Mouse (Mus musculus) lung, postnatal 25 days (tissue): Measurements from ENCODE around the gene Cep112.

ENCODE experiments used
- DNase-seq: peaks from one replicate; pipeline ENCODE4 v3.0.0; 2022; ENCODE audit warnings: low spot score

Cep112 gene

DNA sequence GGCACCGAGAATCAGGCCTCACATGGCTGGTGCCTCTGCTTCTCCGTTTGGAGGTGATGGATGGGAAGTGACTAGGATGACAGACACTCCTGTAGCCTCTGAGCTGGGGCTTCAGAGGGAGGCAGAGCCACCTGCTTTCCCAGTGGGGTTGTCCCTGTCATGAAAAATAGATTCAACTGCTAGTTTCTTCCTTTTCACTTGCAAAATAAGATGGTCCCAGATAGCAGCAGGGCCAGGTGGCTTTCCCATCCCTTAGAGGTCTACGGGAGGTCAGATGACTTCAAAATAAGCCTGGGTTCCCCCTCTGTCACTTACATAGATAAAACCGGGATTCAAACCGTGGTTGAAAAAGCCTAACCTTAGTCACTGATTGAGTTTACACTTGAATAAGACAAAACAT lies 452.5 kb downstream of the Cep112 start:
- DNase-seq: no peak

DNA sequence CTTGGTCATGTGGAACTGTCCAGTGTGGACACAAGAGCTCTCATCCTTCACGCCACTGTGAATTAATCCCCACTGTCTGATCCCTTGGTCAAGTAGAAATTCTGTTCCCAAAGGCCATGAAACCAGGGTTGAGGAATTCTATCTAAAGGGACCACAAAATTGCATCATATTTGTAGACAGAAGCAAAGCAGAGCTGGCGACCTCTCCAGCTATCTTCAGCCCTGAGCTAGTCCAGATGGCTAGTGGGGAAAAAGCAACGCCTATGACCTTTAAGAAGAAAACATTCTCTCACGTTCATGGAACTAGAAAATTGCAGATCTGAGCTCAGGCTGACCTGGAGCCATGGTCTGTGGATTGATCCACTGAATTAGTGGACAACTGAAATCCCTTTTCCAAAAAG lies 455.6 kb downstream of the Cep112 start:
- no peak for DNase-seq

DNA sequence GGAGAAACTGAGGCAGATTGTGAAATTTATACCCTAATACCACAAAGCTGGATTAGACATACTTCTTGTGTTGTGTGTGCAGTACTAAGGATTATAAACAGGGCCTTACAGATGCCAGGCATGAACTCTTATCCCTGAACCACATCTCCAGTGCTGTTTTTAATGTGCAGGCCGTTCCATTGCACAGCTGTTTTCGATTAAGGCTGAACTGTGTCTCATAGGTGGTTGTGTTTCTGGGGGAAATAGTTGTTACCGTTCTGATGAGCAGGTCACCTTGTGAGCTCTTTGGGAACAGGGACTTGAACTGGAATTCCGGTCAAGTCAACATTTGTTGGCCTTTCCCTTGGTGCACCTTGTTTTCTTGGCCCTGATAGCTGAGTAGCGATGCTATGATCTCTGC lies 456.7 kb downstream of the Cep112 start:
- no peak for DNase-seq

DNA sequence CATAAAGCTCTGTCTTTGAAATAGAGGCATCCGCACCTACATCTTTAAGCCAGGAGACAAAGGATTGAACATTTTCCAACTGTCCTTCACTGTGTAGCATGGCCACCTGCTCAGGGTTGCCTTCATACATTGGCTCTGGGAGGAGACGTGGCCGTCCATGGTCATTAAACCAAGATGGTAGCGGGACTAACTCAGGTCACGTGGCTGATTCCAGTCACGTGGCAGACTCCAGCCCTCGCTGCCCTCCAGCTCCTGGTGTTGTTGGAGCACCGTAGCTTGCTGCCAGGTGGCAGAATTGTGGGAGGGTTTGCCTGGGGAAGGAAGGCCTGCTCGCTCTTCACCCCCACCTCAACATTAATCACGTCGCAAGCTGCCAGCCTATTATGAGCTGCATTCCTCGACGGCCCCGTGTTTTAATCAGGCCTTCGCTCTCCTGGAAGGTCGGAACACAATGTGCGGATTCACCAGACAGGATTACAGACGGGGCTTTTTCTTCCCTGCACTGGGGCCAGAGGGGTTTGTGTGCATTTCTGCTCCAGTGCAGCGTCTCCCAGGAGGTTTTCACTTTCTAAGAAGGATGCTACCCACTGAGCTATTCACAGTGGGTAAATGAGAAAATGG lies 460.4 kb downstream of the Cep112 start:
- no peak for DNase-seq

DNA sequence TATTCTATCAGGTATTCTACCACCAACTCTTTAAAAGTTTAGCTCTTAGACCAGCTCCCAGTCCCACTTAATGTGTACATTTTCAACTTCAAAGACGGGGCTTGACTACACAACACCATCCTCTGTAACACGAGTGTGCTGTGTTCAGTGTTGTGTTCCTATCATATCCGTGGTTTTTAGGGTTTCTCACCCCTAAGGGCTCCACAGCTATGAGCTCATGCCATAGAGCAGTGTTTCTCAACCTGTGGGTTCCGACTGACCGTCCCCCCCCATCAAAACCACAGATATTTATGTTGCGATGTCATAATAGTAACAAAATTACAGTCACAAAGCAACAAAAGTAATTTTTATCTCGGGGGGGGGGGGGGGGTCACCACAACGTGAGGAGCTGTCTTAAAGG lies 461.1 kb downstream of the Cep112 start:
- DNase-seq: no peak

DNA sequence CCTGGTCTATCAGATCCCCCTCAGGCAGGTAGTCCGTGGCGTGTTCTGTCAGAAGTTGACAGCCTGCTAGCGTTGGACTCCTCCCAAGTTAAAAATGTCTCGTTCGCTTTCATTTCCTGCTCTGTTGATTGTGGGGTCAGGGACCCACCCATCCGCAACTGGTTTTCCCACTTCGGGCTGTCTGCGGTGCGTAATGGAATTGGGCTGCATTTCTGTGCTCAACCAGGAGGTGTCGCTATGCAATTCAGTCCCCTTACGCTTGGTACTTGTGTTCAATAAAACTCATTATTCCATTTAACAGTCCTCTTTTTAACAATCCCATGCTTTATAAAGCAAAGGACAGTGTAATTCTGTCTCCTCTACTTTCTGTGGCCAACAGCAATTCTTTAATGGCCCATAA lies 464.1 kb downstream of the Cep112 start:
- peak; percentile 52 for DNase-seq

DNA sequence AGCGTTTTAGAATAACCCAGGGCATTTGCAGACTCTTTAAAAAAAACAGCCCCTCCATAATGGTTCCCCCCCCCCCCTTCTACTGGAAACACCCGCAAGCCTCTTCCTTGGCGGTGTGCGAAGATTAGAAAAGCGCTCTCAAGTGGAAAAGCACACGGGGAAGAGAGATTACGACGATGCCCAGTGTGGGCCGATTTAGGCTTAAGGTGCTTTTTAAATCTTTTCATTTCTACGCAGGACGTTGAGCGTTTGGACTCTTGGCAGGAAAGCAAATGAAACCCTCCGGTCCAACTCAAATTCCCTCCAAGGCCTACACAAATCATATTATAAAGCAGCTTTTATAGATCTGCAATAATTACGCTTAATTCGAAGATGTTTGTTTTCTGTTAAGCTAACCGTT lies 465.6 kb downstream of the Cep112 start:
- DNase-seq: no peak

DNA sequence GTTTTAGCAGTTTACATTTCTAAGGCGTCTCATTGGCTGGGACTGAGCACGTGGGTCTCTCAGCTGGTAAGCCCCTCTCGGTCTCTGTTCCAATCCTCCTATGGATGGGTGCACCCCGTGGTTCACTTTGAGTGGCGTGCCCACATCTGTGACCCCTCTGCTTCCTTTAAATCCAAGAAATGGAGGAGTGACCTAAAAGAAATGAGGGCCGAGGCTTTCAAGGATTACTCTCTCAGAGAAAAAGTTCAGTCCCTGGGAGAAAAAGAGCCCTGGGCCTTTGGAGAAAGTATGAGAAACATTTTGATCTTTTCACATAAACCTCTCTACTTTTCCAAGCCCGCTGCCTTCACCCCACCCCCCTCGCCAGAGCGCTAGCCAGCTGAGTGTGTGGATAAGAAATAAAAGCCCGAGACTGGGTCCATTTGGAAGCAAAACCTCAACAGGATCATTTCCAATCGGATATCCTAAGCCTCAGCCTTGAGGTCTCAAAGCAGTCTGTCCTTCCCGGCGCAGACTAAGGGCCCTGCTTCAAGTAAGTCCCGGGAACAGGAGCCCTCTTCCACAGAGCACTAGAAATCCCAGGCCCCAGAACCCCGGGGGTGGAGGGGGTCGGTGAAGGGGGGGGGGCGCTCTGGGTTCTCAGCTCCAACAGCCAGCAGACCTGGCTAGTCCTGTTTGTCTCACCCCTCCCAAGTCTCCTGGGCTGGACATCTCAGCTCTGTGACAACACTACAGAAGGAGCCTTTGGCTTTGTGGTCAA lies 466.3 kb downstream of the Cep112 start:
- DNase-seq: peak; percentile 18

DNA sequence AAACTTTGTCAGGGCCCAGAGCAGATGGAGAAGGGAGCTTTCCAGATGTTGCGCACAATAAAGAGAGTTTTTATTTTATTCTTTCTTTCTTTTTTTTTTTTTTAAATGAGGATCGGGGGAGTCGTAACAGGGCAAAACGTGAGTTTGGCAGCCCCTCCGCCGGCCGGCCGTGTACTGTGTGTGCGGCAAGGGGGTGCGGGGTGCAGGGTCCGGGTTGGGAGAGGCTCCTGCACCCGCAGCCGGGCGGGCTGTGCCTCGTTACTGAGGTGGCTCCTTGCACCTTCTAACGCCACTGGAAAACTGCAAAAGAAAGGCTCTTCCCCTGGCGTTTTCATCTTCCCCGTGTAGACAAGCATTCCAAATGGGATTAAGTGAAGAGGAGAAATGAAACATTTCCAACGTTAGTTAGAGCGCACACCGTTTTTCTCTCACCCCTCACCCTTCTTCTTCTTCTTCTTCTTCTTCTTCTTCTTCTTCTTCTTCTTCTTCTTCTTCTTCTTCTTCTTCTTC lies 466.9 kb downstream of the Cep112 start:
- no peak for DNase-seq

DNA sequence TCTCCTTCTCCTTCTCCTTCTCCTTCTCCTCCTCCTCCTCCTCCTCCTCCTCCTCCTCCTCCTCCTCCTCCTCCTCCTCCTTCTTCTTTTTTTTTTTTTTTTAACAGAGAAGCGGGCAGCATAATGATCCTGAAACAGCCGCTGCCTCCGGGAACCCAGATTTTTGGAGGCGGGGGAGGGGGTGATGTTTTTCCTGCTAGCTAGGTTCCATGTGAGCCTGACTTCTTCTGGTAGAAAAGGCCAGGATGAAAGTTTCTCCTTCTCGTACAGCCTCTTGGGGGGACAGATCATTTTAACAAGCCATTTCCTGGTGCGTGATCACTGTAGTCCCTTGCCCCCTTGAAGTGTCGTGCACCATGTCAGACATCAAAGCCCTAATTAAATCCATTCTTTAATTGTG lies 467.4 kb downstream of the Cep112 start:
- DNase-seq: no peak

DNA sequence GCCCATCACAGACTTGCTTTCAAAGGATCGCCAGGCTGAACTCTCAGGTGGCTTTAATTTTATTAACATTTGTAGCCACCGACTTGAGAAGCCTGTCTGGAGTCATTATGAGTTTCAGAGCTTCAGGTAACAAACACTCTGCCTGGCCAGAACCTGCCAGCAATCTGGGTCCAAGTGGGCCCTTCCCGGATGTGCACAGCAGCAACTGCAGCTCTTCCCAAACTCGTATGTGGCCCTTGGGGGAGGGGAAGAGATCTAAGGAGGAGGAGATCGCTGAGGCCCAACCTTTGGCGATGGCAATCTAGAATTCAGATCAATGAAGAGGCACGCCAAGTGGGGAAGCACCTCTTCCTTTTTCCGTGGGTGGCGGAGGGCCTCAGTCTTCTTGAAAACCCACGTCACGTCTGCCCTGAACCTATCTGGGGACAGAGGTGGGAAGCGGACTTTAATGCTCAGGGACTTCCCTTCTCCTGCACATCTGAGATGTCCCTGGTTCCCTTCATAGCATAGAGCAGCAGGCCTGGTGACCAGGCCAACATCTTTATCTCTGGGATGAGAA lies 468.3 kb downstream of the Cep112 start:
- no peak for DNase-seq

DNA sequence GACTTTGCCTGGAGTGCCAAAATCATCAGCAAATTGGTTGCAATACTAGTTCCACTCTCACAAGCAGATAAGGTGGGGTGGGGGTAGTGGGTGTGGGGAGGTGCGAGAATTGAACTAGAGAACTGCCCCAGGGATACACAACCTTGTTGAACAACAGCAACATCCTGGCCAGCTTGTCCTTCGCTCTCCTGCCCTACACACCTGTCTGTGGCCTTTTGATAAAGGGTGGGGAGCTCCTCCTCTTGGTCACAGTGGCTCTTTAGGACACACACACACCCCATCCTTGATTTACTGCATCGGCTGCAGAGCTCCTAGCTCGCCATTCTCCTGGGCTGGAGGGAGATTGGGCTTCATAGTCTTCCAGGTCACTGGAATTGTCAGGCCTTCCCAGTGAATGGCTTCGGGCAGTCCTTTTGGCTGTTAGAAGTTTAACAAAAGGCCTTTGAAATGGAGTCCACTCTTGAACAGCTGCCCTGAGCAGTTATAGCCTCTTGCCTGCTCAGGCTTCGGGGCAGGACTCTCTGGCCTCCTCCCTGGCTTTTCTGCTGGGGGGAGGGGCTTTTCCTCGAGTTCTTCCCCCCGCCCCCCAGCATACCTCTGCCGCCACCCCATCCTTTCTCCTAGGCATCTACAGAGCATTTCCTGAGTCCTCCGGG lies 469.0 kb downstream of the Cep112 start:
- DNase-seq: no peak

DNA sequence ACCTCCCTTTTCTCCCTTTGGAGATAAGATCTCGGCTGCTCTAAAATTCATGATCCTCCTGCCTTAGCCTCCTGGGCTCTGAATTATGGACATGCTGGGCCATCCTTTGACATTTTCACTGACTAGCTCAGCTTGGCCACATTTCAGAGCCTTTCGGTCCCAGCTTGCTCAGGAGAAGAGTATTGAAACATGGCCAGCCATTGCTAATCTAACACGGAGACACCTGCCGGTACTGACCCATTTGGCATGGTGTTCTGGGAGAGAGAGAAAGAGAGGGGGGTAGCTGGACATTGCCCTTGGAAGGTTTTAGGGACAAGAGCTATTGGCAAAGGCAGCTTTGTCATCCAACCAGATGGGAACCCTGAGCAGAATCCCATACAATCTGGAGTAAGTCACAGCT lies 472.0 kb downstream of the Cep112 start:
- no peak for DNase-seq

DNA sequence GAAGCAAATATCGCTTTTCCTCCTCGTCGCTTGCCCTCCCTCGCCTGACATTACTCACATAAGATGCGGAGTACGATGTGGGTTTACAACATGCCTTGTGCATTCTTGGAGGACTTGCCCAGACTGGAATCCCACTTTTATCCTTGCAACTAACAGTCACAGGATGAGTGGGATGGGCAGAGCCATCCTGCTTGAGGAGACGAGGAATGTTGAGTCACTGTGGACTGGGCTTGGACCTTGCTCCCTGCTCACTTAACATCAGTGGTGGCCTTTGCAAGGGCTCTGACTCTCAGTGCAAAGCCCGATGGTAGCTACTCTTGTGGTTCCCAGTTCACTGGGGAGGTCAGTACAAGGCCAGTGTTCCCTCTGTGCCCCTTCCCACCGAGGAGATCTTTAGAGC lies 473.1 kb downstream of the Cep112 start:
- DNase-seq: no peak

DNA sequence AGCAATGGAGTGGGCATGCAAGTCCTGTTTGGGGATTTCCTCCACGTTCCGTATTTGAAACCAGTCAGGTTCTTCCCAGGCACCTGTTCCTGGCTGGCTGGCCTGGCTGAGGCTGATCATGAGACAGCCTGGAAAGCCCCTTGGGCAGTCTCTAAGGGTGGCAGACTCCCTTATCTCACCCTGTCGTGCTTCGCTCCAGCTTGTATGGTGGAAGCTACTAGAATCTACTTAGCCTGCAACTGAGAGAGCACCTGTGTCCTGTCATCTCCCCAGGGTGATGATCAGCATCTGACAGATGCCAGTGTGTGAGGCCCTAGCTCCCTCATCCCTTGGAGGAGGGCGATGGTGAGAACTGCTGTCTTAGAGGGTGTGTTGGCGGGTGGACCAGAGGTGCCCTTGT lies 473.5 kb downstream of the Cep112 start:
- no peak for DNase-seq

DNA sequence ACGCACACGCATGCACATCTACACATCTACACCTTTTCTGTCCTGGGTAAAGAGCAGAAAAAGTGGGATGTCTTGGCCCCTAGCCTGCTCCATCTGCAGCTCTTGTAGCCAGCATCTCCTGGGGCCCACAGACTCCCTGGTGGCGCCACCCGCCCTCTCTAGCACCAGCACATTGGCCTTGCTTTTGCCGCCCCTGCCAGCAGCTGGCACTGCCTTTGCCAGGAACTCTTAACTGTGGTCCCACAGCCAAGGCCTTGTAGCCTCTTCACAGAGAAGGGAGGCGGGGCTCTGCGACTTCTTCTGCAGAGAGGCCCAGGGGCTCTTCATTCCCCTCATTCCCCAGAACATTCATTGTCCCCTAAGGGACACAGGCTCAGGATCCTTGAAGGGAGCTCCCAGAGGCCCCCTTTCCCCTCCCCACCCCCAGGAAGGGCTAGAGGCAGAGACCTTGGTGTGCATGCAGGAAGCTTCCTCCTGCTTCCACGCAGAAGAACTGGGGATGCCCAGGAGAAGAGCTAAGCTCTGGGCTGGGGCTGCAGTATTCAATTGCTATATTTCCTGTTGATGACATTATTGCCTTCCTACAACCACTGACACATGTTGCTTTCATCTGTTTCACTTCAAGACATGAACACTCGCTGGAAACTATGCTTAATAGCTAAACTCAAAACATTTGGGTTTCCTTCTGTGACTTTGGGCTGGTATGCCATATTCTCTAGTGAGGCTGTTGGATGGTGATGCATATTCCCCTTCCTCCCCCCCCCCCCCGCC lies 475.9 kb downstream of the Cep112 start:
- DNase-seq: no peak

DNA sequence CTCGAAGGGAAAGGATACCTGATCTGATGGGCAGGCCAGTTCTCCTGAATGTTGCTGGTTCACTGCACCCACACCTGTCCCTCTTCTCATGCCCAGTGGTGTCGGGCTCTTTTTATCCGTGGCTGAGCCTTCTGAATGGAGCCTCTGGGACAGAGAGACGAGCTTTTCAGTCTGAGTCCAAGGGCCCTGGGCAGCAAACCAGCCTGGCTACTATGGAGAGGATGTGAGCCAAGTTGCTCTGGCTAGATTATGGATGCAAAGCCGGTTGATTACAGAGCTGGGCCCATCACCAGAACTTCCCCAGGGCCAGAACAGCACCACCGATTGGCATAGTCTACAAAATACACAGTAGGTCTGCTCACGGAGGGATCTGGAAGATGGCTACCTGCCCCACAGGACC lies 476.7 kb downstream of the Cep112 start:
- no peak for DNase-seq

DNA sequence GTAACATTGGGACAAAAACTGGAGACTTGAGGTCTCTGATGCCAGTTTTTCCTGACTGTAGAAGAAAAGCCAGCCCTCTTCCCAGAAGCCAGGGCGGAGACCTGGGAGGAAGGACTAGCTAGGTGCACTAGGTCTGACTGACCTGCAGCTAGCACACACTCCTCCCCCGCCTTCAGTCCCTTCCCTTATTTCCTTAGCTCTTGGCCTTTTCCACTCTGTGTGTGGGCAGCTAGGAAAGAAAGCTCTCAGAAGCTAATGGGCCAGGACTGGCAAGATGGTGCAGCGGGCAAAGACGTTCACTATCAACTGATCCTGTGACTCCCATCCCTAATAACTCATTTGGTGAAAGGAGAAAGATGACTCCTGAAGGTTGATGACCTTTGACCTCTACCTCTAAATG lies 477.3 kb downstream of the Cep112 start:
- no peak for DNase-seq

DNA sequence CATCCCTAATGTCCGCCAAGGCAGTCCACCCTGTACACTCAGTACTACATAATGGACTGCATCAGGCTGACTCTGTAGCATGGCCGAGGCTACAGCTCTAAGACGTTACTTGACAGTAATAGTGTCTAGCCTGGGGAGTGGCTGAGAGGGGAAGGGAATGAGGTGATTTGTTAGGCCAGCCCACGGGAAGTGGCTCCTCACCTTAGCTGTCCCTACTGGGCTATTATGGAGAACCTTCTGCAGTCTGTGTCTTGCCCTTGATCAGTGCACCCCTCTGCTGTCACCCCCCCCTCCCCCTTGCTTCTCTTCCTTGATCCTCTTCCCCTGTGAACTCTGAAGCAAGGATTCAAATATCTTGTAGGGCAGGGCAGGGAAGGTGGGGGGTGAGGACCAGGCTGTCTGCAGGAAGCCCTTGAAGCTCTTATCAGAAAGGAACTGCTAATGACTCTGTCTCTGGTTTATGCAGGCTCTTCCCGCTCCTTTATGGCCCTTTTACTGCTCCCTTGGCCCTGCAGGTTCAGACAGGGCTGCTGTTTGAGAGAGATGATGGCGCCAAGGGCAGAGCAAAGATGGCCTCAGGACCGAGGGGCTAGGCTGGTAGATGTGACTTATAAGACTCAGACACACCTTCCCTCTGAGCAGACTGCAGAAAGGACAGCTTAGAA lies 481.7 kb downstream of the Cep112 start:
- DNase-seq: no peak

DNA sequence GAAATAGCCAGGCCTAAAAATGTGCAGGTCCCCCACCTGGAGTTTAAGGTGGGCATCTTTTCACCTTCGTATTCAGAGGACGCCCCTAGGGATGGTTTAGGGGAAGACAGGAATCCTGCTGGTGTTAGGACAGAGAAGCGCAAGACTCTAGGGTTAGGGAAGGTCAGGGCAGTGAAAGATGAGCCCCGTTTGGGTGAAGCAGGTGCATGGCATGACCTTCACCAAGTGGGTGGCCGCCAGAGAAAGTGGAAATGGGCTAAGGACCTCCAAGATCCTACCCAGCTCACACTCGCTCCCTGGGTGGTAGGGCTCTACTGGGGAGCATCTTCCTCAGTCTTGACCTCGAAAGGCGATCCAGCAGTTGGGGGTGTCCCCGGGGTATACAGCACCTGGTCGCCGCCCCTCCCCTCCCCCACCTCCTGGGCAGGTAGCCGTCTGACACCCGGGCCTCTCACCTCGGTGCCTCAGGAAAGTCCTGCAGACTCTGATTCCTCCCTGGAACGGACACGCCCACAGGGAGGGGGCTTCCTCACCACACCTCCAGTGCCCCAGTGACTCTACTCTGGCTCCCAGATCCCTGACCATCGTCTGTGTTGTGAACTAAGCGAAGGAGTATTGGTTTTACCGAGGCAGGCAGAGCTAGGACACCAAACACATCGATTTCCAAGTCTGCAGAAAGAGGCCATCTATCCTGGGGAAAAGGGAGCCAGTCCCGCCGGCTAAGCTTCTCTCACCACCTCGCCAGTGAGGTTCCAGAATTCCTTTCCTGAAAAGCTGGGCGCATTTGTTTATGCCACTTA lies 484.6 kb downstream of the Cep112 start:
- DNase-seq: no peak
